Mouse (Mus musculus): ENCODE measurements around the gene Prn.

Prn gene

DNA sequence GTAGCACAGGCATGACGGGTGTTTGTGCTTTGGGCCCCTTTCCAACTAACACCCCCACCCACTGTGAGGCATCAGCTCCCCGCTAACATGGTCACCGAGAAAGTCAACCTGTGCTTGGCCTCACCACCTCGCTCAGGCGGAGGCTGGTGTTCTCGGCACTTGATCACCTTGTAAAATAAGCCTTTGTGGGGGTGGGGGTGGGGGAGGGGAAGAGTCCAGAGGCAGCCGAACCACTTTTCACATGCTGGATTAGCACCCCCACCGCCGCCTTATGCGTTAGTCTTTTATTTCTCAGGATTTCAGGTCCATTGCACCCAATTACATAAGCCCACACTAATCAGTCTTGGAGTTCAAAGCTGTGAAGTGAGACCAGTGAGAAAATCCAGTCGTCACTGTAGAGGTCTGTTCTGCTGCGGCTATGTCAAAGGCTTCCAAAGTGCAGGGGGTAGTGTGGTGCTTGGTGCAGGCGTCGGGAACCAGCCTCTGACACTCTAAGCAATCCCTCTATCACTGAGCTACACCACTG, 83.9 kb downstream of the Prn start:
- DNase-seq (ENCODE audit: low spot score in 2 of 2): no peak

DNA sequence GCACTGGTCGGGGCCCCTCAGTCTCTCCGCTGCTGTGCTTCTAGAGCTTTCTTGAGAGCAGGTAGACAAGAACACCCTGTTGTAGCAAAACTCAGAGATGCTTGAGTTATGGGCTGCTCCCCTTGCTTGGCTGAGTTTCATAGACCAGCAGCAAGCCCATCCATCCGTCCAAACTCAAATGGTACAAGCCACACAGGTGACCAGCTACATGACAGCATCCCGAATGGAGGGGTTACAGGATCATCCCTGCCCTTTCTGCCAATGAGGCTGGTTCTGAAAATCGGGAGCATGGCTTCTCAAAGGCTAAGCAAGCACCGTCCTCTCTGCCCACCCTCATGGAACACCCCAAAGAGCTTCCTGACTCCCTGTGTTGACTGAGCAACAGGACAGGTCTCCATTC, 85.2 kb downstream of the Prn start:
- no peak for DNase-seq (ENCODE audit: low spot score in 2 of 2)

DNA sequence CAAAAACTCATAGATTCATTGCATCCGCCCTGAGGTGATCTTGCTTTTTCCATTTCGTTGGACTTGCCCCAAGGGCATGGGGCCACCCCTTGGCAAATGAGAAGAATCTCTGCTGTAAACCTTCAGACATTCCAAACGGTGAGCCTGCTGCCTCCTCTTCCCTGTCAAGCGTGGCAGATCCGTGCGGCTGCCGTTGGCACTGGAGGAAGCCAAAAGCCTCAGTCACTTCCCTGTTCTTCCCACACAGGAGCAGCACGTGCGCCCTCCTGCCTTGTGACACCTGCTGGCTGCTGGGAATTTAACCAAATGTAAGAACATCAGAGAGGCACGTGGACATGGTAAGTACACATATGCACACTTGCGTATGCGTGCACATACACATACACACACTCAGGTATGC, 86.0 kb downstream of the Prn start:
- no peak for DNase-seq (ENCODE audit: low spot score in 2 of 2)

DNA sequence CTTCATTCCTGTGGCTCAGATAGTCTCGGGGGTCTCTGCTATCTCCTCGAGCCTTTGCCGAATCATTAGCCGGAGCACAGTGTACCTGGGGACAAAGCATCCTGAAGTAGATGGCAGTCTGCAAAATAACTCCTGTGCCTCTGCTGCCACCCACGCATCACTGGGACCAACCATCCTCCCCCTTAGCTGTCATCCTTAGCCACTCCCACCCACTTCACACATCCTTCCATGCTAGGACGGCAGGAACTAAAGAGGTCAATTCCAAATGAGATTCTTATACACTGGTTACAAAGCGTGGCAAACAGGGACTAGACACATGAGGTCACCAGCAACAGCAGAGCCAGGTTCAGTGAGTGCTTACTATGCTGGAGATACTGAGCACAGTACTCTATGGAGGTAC, 86.6 kb downstream of the Prn start:
- no peak for DNase-seq (ENCODE audit: low spot score in 2 of 2)

DNA sequence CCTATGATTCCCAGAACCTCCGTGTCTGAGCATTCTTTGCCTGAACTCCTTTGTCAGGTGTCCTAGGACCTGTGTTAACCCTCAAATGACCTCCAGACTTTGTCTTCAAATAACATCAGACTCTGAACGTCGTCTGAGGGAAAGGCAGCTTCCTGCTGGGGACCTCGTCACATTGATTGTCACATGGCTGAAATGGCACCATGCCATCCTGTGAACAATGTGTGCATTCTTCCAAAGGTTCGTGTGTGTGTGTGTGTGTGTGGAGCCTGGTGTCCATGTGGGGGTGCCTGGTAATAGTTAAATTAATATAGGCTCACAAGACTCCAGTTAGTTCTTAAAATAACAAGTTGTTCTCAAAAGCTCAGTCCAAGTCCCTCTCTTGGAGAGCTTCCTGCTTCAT, 87.6 kb downstream of the Prn start:
- no peak for DNase-seq (ENCODE audit: low spot score in 2 of 2)

DNA sequence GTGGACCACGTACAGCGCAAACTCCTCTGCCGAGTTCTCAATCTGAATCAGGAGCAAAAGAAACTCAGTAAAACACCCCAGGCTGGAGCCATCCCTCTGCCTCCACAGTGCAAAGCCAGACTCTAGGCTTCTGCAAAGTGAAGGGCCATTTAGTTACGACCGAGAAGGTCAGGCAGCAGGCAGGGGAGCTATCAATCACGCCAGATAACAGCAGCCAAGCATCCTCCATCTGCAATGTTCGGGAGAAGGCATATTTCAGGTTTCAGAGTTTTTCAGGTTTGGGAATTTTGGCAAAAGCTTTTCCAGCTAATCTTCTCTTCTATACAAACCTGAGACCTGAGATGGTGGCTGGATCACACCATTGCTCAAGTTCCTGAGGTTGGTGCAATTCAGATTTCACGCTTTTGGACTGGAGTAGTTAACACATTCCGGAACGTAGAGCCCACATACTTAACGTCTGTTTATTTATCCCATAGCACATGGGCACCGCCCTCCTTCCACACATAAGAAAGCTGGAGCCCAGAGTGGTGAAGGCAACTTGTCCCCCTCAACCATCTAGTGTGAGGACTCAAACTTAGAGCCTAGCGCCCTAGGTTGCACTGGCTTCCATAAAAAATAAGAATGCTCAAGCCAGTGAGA, 92.1 kb downstream of the Prn start:
- DNase-seq (ENCODE audit: low spot score in 2 of 2): no peak

DNA sequence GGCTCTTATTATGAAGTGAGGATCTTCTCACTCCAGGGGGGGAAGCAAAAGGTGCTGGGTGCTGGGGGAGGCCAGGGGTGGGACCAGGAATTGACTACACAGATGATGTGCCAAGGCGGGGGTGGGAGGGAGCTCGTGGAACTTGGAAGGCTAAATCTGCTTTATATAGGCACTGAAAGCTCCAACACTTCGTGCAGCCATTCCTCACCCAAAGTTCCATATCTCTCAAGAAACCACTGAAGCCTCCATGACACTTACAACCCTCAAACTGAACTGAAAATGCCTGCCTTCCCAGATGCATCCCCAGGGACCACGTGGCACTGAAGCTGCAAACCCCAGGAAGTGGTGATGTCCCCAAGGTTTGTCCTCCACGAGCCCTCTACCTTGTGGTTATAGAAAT, 94.2 kb downstream of the Prn start:
- DNase-seq (ENCODE audit: low spot score in 2 of 2): no peak

DNA sequence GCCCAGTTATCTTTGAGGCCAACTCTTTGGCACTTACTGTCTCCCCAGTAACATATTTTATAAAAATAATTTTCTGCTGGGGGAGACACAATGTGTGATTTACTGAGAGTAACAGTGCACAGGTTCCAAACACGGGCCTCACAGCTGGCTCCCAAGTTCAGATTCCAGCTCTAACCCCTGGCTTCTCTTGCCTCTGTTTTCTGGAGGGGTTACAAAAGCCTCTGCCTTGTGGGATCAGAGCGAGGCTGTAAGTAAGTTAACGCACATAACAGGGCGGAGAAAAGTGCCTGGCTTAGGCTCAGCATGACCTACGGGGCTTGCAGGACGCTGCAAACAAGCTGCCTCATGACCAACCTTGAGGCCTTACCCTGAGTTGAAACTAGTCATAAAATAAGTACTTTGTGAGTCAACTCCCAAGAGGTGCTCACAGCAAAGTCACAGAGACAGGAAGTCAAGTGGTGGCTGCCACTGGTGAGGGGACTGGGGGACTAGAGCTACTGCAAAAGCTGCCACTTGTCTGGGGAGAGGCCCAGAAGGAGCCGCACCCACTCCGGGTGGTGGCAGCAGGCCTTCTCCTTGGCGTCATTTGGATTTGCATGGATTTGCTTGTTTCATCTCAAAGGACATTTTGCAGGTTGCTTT, 94.9 kb downstream of the Prn start:
- DNase-seq (ENCODE audit: low spot score in 2 of 2): no peak

DNA sequence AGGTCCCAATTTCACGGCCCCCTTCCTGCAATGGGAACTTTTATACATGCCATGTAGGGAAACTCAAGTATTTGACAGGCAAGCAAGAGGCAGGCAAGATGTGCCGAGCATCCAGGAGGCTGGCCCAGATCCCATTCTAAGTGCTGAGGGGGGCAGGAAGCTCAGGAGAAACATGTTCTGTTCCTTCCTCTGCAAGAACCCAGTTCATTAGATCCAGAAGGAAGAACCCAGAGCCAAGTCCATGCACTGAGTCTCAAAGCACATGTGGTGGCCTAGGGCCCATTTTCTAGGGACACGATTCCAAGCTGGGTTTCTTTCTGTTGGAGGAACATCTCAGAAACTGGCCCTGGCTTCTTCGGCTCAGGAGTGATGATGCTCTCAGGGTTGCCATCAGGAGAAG, 95.7 kb downstream of the Prn start:
- no peak for DNase-seq (ENCODE audit: low spot score in 2 of 2)

Data from urinary bladder, postnatal 4 days (tissue).